Mouse (Mus musculus) erythroblast, embryonic 14.5 days (primary cell): ENCODE data around the gene 2310034G01Rik.

Experiments
- GATA1 ChIP-seq: IDR thresholded peaks from 2 replicates; pipeline ENCODE4 v1.6.1; 2012; ENCODE audit warnings: low read length, inconsistent platforms, mixed read lengths
- TAL1 ChIP-seq: IDR thresholded peaks from 3 replicates; pipeline ENCODE4 v1.6.1; 2012; ENCODE audit warnings: low read length, inconsistent platforms, mixed read lengths

DNA sequence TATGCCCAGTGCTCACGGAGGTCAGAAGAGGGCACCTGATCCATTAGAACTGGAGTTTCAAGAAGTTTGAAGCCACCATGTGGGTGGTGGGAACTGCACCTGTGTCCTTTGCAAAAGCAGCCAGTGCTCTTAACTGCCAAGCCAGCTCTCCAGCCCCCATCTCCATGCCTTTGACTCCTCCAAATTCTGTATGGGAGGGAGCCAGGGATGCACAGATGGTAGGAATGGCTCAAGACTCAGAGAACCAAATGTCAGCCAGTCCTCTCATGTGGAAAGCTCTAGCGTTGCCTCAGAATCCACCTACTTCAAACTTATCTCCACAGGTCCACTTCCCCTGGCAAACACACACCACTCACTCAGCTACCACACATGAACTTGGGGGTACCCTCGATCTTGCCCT lies 16.2 kb downstream of the 2310034G01Rik start:
- no peak for TF ChIP-seq GATA1
- TF ChIP-seq TAL1, result no peak
